Mouse (Mus musculus): ENCODE measurements around the gene Phyhipl.

The Phyhipl gene

GRCm38 (mm10) chr10:70533301-70533781, 122.4 kb downstream of the Phyhipl start:
- DNase-seq (ENCODE audit: low read depth, low spot score), result no peak

GRCm38 (mm10) chr10:70532249-70532648, 123.5 kb downstream of the Phyhipl start:
- DNase-seq (ENCODE audit: low read depth, low spot score), result no peak

GRCm38 (mm10) chr10:70530185-70530823, 125.5 kb downstream of the Phyhipl start:
- DNase-seq (ENCODE audit: low read depth, low spot score), result no peak

- no peak for DNase-seq (ENCODE audit: low read depth, low spot score)
Observed at GRCm38 (mm10) chr10:70521379-70521778, 134.4 kb downstream of the Phyhipl start.

GRCm38 (mm10) chr10:70520143-70521131, 135.3 kb downstream of the Phyhipl start:
- DNase-seq (ENCODE audit: low read depth, low spot score), result peak; percentile 46

- DNase-seq (ENCODE audit: low read depth, low spot score), result peak; percentile 4
Observed at GRCm38 (mm10) chr10:70519640-70520099, 136.1 kb downstream of the Phyhipl start.

GRCm38 (mm10) chr10:70516661-70517060, 139.1 kb downstream of the Phyhipl start:
- DNase-seq (ENCODE audit: low read depth, low spot score), result no peak

- DNase-seq (ENCODE audit: low read depth, low spot score), result no peak
Observed at GRCm38 (mm10) chr10:70514848-70515247, 140.9 kb downstream of the Phyhipl start.

GRCm38 (mm10) chr10:70507880-70508279, 147.9 kb downstream of the Phyhipl start:
- DNase-seq (ENCODE audit: low read depth, low spot score), result no peak
